Mouse (Mus musculus) liver, postnatal 0 days (tissue): ENCODE measurements around the gene Gpr108.

Source experiments
- CTCF ChIP-seq: sonication (generic); IDR thresholded peaks from 2 replicates; pipeline ENCODE4 v1.5.1; 2016; ENCODE audit warnings: antibody characterized with exemption, low read depth
- EP300 ChIP-seq: IDR thresholded peaks from 2 replicates; pipeline ENCODE4 v1.6.1; 2016; ENCODE audit warnings: antibody characterized with exemption, low read depth, mild to moderate bottlenecking

- TF ChIP-seq CTCF = no peak
- TF ChIP-seq EP300 = no peak
Measured at GRCm38 (mm10) chr17:57231321-57231771, 16.9 kb downstream of the Gpr108 start.
